Mouse (Mus musculus) embryonic stem cell, embryonic (primary cell): ENCODE measurements around the gene Sirt1.

Source experiments
- CTCF ChIA-PET, 4 experiments: fragments of 300-600 bp in 2 of 4; fragments of 350-600 bp in 2 of 4; sonication (Branson Sonifier 250); formaldehyde crosslinking; loops; one replicate each; lab custom pipeline; 2022; ENCODE audit warnings: inconsistent platforms in 2 of 4; lab: Charles Lee
- POLR2A ChIA-PET, 4 experiments: fragments of 300-600 bp in 2 of 4; fragments of 350-600 bp in 2 of 4; sonication (Branson Sonifier 250); formaldehyde crosslinking; loops; one replicate each; lab custom pipeline; 2022; ENCODE audit warnings: antibody characterized with exemption in 4 of 4, inconsistent platforms in 1 of 4; lab: Charles Lee

Gene Sirt1

GRCm38 (mm10) chr10:63411674-63412073 is 30.2 kb upstream of the Sirt1 start:
- ChIA-PET CTCF (interaction anchor here in 3 of 4 experiments (0.6 to 0.7 kb wide), 3 partner anchors 34 to 531 kb away, joined by 3 to 8 read pairs (median 3); no protein-coding TSS in a partner anchor), POLR2A (interaction anchor here in 1 of 4 experiments (0.9 kb wide), 1 partner anchor 465 kb away, joined by 3 read pairs; the partner anchor contains the start of gene Dna2)

DNA sequence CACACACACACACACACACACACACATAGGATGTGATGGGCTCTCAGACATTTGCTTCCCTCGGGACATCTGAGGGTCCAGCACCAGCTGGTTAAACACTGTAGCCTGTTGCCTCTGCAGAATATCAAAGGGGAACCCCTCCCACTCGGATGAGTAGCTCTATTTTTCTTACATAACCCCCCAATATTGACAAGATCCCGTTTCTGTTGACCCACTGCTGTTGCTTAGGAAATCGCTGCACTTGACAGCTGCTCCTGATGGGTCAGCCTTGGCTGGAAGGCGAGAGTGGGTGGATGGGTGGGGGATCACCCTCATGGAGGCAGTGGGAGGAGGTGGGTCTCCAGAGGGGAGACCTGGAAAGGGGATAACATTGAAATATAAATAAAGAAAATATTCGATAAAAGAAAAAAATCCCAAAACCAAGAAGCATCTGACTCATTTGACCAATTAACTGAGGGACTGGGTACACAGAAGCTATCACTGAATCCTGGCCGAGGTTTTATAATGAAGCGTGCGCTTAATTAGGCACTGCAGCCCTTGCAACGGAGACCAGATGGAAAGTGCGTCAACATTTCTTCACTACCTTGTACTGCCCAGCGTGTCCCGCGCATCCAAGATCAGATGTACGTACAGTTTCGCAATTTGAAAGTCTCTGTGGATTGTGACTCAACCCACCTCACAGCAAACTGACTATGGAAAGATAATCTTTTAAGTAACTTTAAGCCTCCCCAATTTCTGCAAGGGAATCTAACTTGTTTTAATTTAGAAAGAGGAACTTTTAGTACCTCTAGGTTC is 28.9 kb upstream of the Sirt1 start:
- CTCF ChIA-PET: interaction anchor here in 1 of 4 experiments (0.6 to 0.8 kb wide), 3 partner anchors 34 to 347 kb away, joined by 4 to 5 read pairs (median 4); no protein-coding TSS in a partner anchor
- POLR2A ChIA-PET: interaction anchor here in 1 of 4 experiments (0.9 kb wide), 1 partner anchor 9 kb away, joined by 4 read pairs; no protein-coding TSS in a partner anchor

- POLR2A ChIA-PET: interaction anchor here in 2 of 4 experiments (0.6 to 1.5 kb wide), 4 partner anchors 9 to 1161 kb away, joined by 3 to 5 read pairs (median 4); no protein-coding TSS in a partner anchor
Observed at GRCm38 (mm10) chr10:63403636-63404035, 22.1 kb upstream of the Sirt1 start.

GRCm38 (mm10) chr10:63402731-63403504 is 21.4 kb upstream of the Sirt1 start:
- POLR2A ChIA-PET: interaction anchor here in 1 of 4 experiments (0.8 to 1.5 kb wide), 2 partner anchors 17 to 1160 kb away, joined by 3 to 5 read pairs; no protein-coding TSS in a partner anchor
- CTCF ChIA-PET: interaction anchor here in 2 of 4 experiments (0.6 to 0.7 kb wide), 2 partner anchors 662 to 1156 kb away, joined by 3 read pairs; no protein-coding TSS in a partner anchor

More at GRCm38 (mm10) chr10:63403636-63404035, 22.1 kb upstream of the Sirt1 start:
- CTCF ChIA-PET: interaction anchor here (0.6 to 1.8 kb wide), 7 partner anchors 15 to 1156 kb away, joined by 3 to 9 read pairs (median 4); partner anchors contain the start of genes Dna2 (in 1 of the 4) and Gm7075 (in 1 of the 4)

GRCm38 (mm10) chr10:63396963-63397362 is 15.5 kb upstream of the Sirt1 start:
- POLR2A ChIA-PET: interaction anchor here in 2 of 4 experiments (1.2 to 3.7 kb wide), 6 partner anchors 10 to 112 kb away, joined by 3 to 22 read pairs (median 8); partner anchors contain the start of gene Dnajc12 (in 2 of the 2)
- CTCF ChIA-PET: interaction anchor here in 2 of 4 experiments (0.6 to 1.3 kb wide), 2 partner anchors 14 to 16 kb away, joined by 5 to 6 read pairs; no protein-coding TSS in a partner anchor

DNA sequence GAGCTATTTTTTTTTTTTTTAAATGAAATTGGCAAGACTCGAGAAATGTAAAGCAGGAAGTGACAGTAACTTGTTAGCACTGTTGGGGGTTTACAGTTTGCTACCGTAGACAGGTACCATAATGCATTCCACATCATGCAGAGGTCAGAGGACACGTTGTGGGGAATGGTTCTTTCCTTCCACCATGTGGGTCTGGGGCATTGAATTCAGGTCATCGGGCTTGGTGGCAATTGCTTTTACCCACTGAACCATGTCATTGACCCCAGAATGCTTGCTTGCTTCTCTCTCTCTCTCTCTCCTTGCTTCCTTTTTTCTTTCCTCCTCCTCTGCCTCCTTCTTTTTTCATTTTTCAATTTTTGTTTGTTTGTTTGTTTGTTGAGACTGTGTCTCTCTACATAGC is 7.4 kb upstream of the Sirt1 start:
- ChIA-PET CTCF (interaction anchor here in 1 of 4 experiments (1.5 kb wide), 1 partner anchor 12 kb away, joined by 3 read pairs; no protein-coding TSS in a partner anchor), POLR2A (interaction anchor here in 1 of 4 experiments (1.0 to 1.5 kb wide), 2 partner anchors 9 to 10 kb away, joined by 3 to 4 read pairs; no protein-coding TSS in a partner anchor)

GRCm38 (mm10) chr10:63386991-63387390 is 5.5 kb upstream of the Sirt1 start:
- CTCF ChIA-PET: interaction anchor here (0.6 to 1.9 kb wide), 20 partner anchors 9 to 955 kb away, joined by 3 to 11 read pairs (median 3); partner anchors contain the start of gene Rufy2 (in 1 of the 4)
- POLR2A ChIA-PET: interaction anchor here (0.5 to 1.6 kb wide), 43 partner anchors 9 to 661 kb away, joined by 3 to 22 read pairs (median 4); partner anchors contain the start of genes Herc4 (in 2 of the 4), Atoh7 (in 1 of the 4), Ccar1 (in 1 of the 4) and Gm7075 (in 1 of the 4)

DNA sequence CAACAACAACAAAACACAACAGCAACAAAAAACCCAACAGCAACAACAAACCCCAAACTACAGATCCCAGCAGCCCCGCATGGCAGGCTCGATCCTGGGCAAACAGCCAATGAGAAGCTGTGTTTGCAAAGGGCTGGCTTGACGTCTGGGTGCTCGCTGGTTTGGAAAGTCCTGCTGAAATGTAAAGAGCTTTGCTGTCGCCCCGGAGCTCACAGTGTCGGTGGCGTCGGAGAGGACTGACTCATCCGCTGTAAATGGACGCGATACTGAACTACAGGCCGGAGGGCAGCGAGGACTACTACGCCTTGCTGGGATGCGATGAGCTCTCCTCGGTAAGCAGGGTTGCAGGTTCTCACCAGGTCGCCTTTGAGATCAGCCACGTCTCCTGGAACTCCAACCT is 4.9 kb upstream of the Sirt1 start:
- POLR2A ChIA-PET: interaction anchor here (0.5 to 1.6 kb wide), 42 partner anchors 9 to 662 kb away, joined by 3 to 22 read pairs (median 4); partner anchors contain the start of genes Herc4 (in 2 of the 4), Atoh7 (in 1 of the 4), Ccar1 (in 1 of the 4) and Gm7075 (in 1 of the 4)
- CTCF ChIA-PET: interaction anchor here (0.6 to 1.9 kb wide), 21 partner anchors 9 to 954 kb away, joined by 3 to 11 read pairs (median 3); partner anchors contain the start of gene Rufy2 (in 1 of the 4)

GRCm38 (mm10) chr10:63385897-63386296 is 4.4 kb upstream of the Sirt1 start:
- ChIA-PET CTCF (interaction anchor here (0.6 to 1.9 kb wide), 14 partner anchors 8 to 406 kb away, joined by 3 to 11 read pairs (median 4); partner anchors contain the start of gene Rufy2 (in 1 of the 4)), POLR2A (interaction anchor here in 3 of 4 experiments (0.8 to 1.6 kb wide), 31 partner anchors 8 to 594 kb away, joined by 3 to 22 read pairs (median 4); partner anchors contain the start of genes Herc4 (in 2 of the 3), Atoh7 (in 1 of the 3), Ccar1 (in 1 of the 3) and Gm7075 (in 1 of the 3))

GRCm38 (mm10) chr10:63382372-63383279 is 1.1 kb upstream of the Sirt1 start, which contains the start of gene Dnajc12:
TSS of gene Dnajc12 (plus strand) at chr10:63382443.
- POLR2A ChIA-PET: interaction anchor here (0.5 to 3.5 kb wide), 62 partner anchors 10 to 718 kb away, joined by 3 to 20 read pairs (median 4); partner anchors contain the start of genes Hnrnph3 (in 2 of the 4), Pbld2 (in 2 of the 4), Ccar1 (in 1 of the 4) and Ctnna3 (in 1 of the 4)
- CTCF ChIA-PET: interaction anchor here (0.5 to 4.3 kb wide), 83 partner anchors 8 to 1851 kb away, joined by 3 to 32 read pairs (median 4); partner anchors contain the start of genes Atoh7 (in 1 of the 4), Ctnna3 (in 1 of the 4), Herc4 (in 1 of the 4) and Hnrnph3 (in 1 of the 4)

DNA sequence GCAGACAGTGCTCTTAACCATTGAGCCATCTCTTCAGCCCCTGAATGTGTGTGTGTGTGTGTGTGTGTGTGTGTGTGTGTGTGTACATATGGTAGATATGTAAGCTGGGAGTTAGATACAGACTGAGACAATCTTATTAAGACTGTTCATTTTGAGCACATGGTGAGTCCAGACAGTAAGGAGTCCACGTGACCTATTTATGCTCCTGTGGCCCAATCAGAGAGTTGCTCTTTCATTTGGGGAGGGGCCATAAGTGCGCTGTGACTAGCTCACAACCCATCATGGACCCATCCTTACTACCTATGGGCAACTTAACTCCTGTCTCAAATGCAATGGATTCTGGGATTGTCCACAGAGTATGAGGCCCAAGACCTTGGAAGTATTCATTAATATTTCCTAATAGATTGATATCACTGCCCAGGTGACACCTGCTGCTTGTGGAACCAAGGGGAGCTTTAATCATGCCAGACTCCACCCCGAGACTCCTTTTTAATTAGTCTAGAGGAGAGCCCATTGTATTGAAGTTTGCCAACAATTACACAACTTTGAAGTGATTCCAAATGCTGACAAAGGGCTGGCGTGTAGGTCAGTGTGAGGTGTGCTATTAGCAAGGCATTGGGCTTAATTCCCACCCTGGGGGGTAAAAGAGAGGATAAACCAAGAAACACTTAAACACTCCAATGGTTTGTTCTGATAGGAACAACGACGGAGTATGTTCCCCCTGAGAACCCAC is 2.4 kb downstream of the Sirt1 start:
- POLR2A ChIA-PET: interaction anchor here in 2 of 4 experiments (0.9 to 2.9 kb wide), 7 partner anchors 10 to 99 kb away, joined by 3 to 20 read pairs (median 4); no protein-coding TSS in a partner anchor
- CTCF ChIA-PET: interaction anchor here in 3 of 4 experiments (0.6 to 0.9 kb wide), 4 partner anchors 30 to 248 kb away, joined by 3 to 6 read pairs (median 4); no protein-coding TSS in a partner anchor

DNA sequence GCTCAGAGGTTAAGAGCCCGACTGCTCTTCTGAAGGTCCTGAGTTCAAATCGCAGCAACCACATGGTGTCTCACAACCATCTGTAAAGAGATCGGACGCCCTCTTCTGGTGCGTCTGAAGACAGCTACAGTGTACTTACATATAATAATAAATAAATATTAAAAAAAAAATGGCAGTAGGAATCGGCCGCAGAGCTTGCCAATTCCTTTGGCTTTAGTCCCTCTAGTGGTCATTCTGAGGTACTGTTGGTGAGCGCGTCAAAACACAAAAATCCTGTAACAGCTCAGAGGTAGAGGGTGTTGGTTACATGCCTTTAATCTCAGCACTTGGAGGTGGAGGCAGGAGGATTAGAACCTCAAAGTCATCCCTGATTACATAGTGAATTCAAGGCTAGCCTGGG is 4.0 kb downstream of the Sirt1 start:
- CTCF ChIA-PET: interaction anchor here (0.5 to 2.2 kb wide), 80 partner anchors 8 to 1902 kb away, joined by 3 to 38 read pairs (median 4); partner anchors contain the start of genes Herc4 (in 1 of the 4), Lrrc20 (in 1 of the 4) and Pbld1 (in 1 of the 4)
- POLR2A ChIA-PET: interaction anchor here (0.6 to 2.9 kb wide), 40 partner anchors 9 to 485 kb away, joined by 3 to 27 read pairs (median 4); partner anchors contain the start of gene Herc4 (in 1 of the 4)

DNA sequence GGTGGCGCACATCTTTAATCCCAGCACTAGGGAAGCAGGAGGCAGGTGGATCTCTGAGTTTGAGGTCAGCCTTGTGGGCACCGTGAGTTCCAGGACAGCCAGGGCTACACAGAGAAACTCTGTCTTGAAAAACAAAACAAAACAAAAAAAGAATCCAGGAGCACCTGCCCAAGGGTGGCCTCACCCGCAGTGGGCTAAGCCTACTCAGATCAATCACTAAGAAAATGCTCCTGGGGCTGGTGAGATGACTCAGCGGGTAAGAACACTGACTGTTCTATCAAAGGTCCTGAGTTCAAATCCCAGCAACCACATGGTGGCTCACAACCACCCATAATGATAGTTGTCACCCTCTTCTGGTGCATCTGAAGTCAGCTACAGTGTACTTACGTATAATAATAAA is 5.2 kb downstream of the Sirt1 start:
- ChIA-PET POLR2A (interaction anchor here in 3 of 4 experiments (0.7 to 2.9 kb wide), 13 partner anchors 8 to 224 kb away, joined by 3 to 27 read pairs (median 5); no protein-coding TSS in a partner anchor), CTCF (interaction anchor here in 3 of 4 experiments (0.6 to 2.2 kb wide), 8 partner anchors 10 to 725 kb away, joined by 3 to 38 read pairs (median 13); partner anchors contain the start of gene Ddx50 (in 1 of the 3))

DNA sequence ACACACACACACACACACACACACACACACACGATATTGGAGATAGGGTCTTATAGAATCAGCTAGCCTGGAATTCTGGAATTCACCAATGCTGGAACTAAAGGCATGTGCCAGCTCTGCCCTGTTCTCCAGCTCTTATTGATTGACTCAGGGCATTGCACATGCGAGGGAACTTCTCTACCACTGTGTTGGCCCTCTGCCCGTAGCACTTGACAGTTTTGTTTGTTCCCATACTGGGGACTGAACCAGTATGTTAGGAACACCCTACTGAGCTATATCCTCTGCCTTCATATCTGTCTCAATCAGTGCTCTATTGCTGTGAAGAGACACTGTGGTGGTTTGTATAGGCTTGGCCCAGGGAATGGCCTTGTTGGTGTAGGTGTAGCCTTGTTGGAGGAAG is 13.5 kb downstream of the Sirt1 start:
- CTCF ChIA-PET: interaction anchor here (0.6 to 1.9 kb wide), 7 partner anchors 9 to 212 kb away, joined by 3 to 6 read pairs (median 5); no protein-coding TSS in a partner anchor

More for the DNA sequence above, 13.5 kb downstream of the Sirt1 start:
- POLR2A ChIA-PET: interaction anchor here in 2 of 4 experiments (0.5 to 3.2 kb wide), 11 partner anchors 9 to 344 kb away, joined by 3 to 35 read pairs (median 4); partner anchors contain the start of genes Dnajc12 (in 2 of the 2), Sirt1 (in 2 of the 2), Hnrnph3 (in 1 of the 2) and Pbld2 (in 1 of the 2)
